Comparison of ENCODE assay signal across 10 mouse cellular contexts in the genomic region with DNA sequence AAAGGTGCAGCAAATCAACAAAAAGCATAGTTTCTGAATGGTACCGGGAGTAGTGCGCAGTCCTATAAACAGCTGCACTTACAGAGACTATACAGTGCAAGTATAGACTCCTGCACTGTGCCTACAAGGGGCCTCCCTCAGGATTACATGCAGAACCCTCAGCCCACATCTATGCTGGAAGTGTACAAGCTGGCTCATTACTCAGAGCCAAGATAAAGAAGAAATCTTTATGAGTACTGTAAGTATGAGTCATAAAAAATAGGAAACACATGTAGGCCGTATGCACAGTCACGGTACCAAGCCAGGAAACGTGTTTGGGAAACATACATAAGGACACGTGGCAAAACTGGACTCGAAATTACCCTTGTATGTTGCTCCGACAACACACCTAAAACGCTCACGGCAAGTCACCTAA.
DNase-seq lines count a peak whose midpoint lies in the region; ATAC-seq lines count a peak whose summit lies in the region.
"Had no signal": no experiment of that assay in that cellular context is flagged by ENCODE, and none has a peak within 500 bp of the region (broad histone marks: within the 10 kb centered on the region; RNA-seq: fewer than 3 reads in every experiment).

No protein-coding gene starts in this region.

- no peak overlapping the region for H3K4me2 ChIP-seq in liver, embryonic 12.5 days
- H3K4me2 ChIP-seq in liver, embryonic 11.5 days = no peak overlapping the region

- H3K9me3 ChIP-seq in liver, embryonic 12.5 days (replicated peaks) = no peaks in the 10 kb centered on the region
- no peaks in the 10 kb centered on the region for H3K9me3 ChIP-seq in liver, embryonic 11.5 days (ENCODE audit: control insufficient read depth, low read length)

- H3K27me3 ChIP-seq in liver, embryonic 12.5 days (replicated peaks) = no peaks in the 10 kb centered on the region
- H3K27me3 ChIP-seq in liver, embryonic 11.5 days (replicated peaks; ENCODE audit: control insufficient read depth, insufficient read depth, low read length) = no peaks in the 10 kb centered on the region

- ATAC-seq in frontal cortex, adult (ENCODE audit: low TSS enrichment) = peak; percentile 90
- ATAC-seq in liver, embryonic 12.5 days = no peak
- no peak for ATAC-seq in liver, embryonic 11.5 days (replicated peaks; ENCODE audit: low FRiP score)
- no peak for ATAC-seq in erythroblast, adult 5-6 weeks (replicated peaks; ENCODE audit: low FRiP score, poor library complexity, severe bottlenecking)

- WGBS in liver, embryonic 12.5 days (ENCODE audit: insufficient replicate concordance) = 71% methylated on average over 10 of the region's 10 CpGs
- WGBS in liver, embryonic 11.5 days = 79% methylated on average over 10 of the region's 10 CpGs

- H3K27ac ChIP-seq in liver, embryonic 12.5 days = peak overlapping the region; percentile 61; the same call in 1 of the 2 replicates
- no peak overlapping the region for H3K27ac ChIP-seq in liver, embryonic 11.5 days (ENCODE audit: low read depth, low read length)
- H3K27ac ChIP-seq: liver, embryonic 14.5 days had no signal

- peaks cover 12% of the 10 kb centered on the region for H3K36me3 ChIP-seq in liver, embryonic 12.5 days
- H3K36me3 ChIP-seq in liver, embryonic 11.5 days (ENCODE audit: control insufficient read depth, insufficient read depth, low read length) = no peaks in the 10 kb centered on the region; the same call in 1 of the 2 replicates

- peaks cover 67% of the 10 kb centered on the region for H3K4me1 ChIP-seq in liver, embryonic 12.5 days
- H3K4me1 ChIP-seq in liver, embryonic 11.5 days (replicated peaks; ENCODE audit: control insufficient read depth, insufficient read depth, low read length) = peaks cover 34% of the 10 kb centered on the region

- no peak overlapping the region for H3K9ac ChIP-seq in liver, embryonic 12.5 days
- no peak overlapping the region for H3K9ac ChIP-seq in liver, embryonic 11.5 days (ENCODE audit: low read depth, low read length)
- H3K9ac ChIP-seq: liver, embryonic 14.5 days had no signal

- no peak overlapping the region for H3K4me3 ChIP-seq in liver, embryonic 12.5 days
- no peak overlapping the region for H3K4me3 ChIP-seq in liver, embryonic 11.5 days (ENCODE audit: low read depth, low read length)

- no peak for DNase-seq in frontal cortex, postnatal 10 days (ENCODE audit: low spot score in 2 of 2)
- no peak for DNase-seq in liver, embryonic 11.5 days (ENCODE audit: low spot score)
- DNase-seq in forelimb bud, embryonic 11.5 days (ENCODE audit: low read depth, low spot score) = peak; percentile 53
- peak; percentile 10 for DNase-seq in right cerebral cortex, postnatal 25 days
- no peak for DNase-seq in adrenal gland, postnatal 14 days
- DNase-seq: thymus, adult 2 months had no signal

Comparison
In these comparisons a context has a peak if more than half of its experiments do, and no peak if none do; other contexts are left out.
1. DNase-seq: peak in forelimb bud, embryonic 11.5 days (single experiment) and right cerebral cortex, postnatal 25 days (single experiment); none in frontal cortex, postnatal 10 days (0 of 2), liver, embryonic 11.5 days (single experiment) and adrenal gland, postnatal 14 days (single experiment).